Mouse (Mus musculus) midbrain, embryonic 12.5 days (tissue): ENCODE measurements at regions not wholly inside any gene's neighbourhood (a gene's known extent, or its start where the extent isn't known, plus 50 kb on each side); places are given as distances from the start of the nearest gene placed in this dataset.
"Not testable (repeated sequence)": the region's sequence is repeated elsewhere in the genome, so short reads cannot be mapped to it uniquely, and the experiment has no call there.

Experiments used
- ATAC-seq: fragments of 200-750 bp; cut with Nextera tagmentation; 2 replicates; pipeline ENCODE4 v1.8.0; 2017; ENCODE audit warnings: low read depth, moderate TSS enrichment, moderate library complexity; ENCODE audit not compliant: low FRiP score
- H3K27ac ChIP-seq: fragments of 300-500 bp; sonication (generic); replicated peaks from 2 replicates; pipeline ENCODE4 v1.5.1; 2016; ENCODE audit warnings: mild to moderate bottlenecking
- H3K27me3 ChIP-seq: fragments of 300-500 bp; sonication (generic); 2 replicates; pipeline ENCODE4 v1.6.1; 2016; ENCODE audit warnings: mild to moderate bottlenecking
- H3K36me3 ChIP-seq: fragments of 300-500 bp; sonication (generic); 2 replicates; pipeline ENCODE4 v1.6.1; 2016
- H3K4me1 ChIP-seq: fragments of 300-500 bp; sonication (generic); 2 replicates; pipeline ENCODE4 v1.6.1; 2016
- H3K4me2 ChIP-seq: fragments of 300-500 bp; sonication (generic); replicated peaks from 2 replicates; pipeline ENCODE4 v1.6.1; 2016; ENCODE audit warnings: mild to moderate bottlenecking, moderate library complexity
- H3K4me3 ChIP-seq: fragments of 300-500 bp; sonication (generic); 2 replicates; pipeline ENCODE4 v1.5.1; 2016; ENCODE audit warnings: mild to moderate bottlenecking
- H3K9ac ChIP-seq: fragments of 300-500 bp; sonication (generic); replicated peaks from 2 replicates; pipeline ENCODE4 v1.6.1; 2016; ENCODE audit warnings: mild to moderate bottlenecking, moderate library complexity
- H3K9me3 ChIP-seq: fragments of 300-500 bp; sonication (generic); 2 replicates; pipeline ENCODE4 v1.6.1; 2016; ENCODE audit warnings: mild to moderate bottlenecking
- WGBS: fragments of 180-500 bp; shearing (Covaris S2); methylation state at CpG from one replicate; pipeline ENCODE4 v1.1.7; 2016; 5-methylcytosine and 5-hydroxymethylcytosine counted together

- H3K27ac ChIP-seq, result no peak overlapping the region
- ATAC-seq, result no peak
- 88% methylated on average over 2 of the region's 2 CpGs for WGBS
- no peak overlapping the region for H3K9ac ChIP-seq
- no peak overlapping the region for H3K4me2 ChIP-seq
- no peaks in the 10 kb centered on the region for H3K27me3 ChIP-seq
- no peaks in the 10 kb centered on the region for H3K9me3 ChIP-seq
- no peaks in the 10 kb centered on the region for H3K4me1 ChIP-seq
- no peak overlapping the region for H3K4me3 ChIP-seq
- no peaks in the 10 kb centered on the region for H3K36me3 ChIP-seq
Measured at GRCm38 (mm10) chr16:50792960-50793359, 202.0 kb upstream of the Ccdc54 start.

GRCm38 (mm10) chr16:50792506-50792905, 201.6 kb upstream of the Ccdc54 start:
- Histone ChIP-seq H3K4me2 (no peak overlapping the region), H3K36me3 (no peaks in the 10 kb centered on the region), H3K9ac (no peak overlapping the region), H3K4me3 (no peak overlapping the region), H3K9me3 (no peaks in the 10 kb centered on the region), H3K4me1 (no peaks in the 10 kb centered on the region), H3K27me3 (no peaks in the 10 kb centered on the region), H3K27ac (no peak overlapping the region)
- 22% methylated on average over 2 of the region's 2 CpGs for WGBS
- ATAC-seq, result no peak

GRCm38 (mm10) chr16:50788702-50789101, 197.7 kb upstream of the Ccdc54 start:
- H3K9me3 ChIP-seq, result no peaks in the 10 kb centered on the region
- WGBS, result 88% methylated on average over 4 of the region's 4 CpGs
- H3K27me3 ChIP-seq, result no peaks in the 10 kb centered on the region
- H3K4me2 ChIP-seq, result no peak overlapping the region
- H3K27ac ChIP-seq, result no peak overlapping the region
- no peak overlapping the region for H3K4me3 ChIP-seq
- H3K36me3 ChIP-seq, result no peaks in the 10 kb centered on the region
- ATAC-seq, result no peak
- H3K9ac ChIP-seq, result no peak overlapping the region
- peaks cover 10% of the 10 kb centered on the region; the same call in 1 of the 2 replicates for H3K4me1 ChIP-seq

GRCm38 (mm10) chr16:50786199-50786598, 195.2 kb upstream of the Ccdc54 start:
- ATAC-seq, result no peak
- H3K4me3 ChIP-seq, result no peak overlapping the region
- no peaks in the 10 kb centered on the region for H3K9me3 ChIP-seq
- no peak overlapping the region for H3K9ac ChIP-seq
- no peaks in the 10 kb centered on the region for H3K36me3 ChIP-seq
- 78% methylated on average over 3 of the region's 3 CpGs for WGBS
- no peak overlapping the region for H3K4me2 ChIP-seq
- no peak overlapping the region for H3K27ac ChIP-seq
- H3K27me3 ChIP-seq, result no peaks in the 10 kb centered on the region
- H3K4me1 ChIP-seq, result peaks cover 14% of the 10 kb centered on the region

GRCm38 (mm10) chr16:50785384-50785783, 194.4 kb upstream of the Ccdc54 start:
- ATAC-seq, result no peak
- Histone ChIP-seq H3K9ac (no peak overlapping the region), H3K4me2 (no peak overlapping the region), H3K36me3 (no peaks in the 10 kb centered on the region), H3K27me3 (no peaks in the 10 kb centered on the region), H3K27ac (no peak overlapping the region), H3K9me3 (no peaks in the 10 kb centered on the region), H3K4me1 (peaks cover 14% of the 10 kb centered on the region), H3K4me3 (no peak overlapping the region)
- 92% methylated on average over 1 of the region's 1 CpGs for WGBS

GRCm38 (mm10) chr16:50784651-50785228, 193.8 kb upstream of the Ccdc54 start:
- Histone ChIP-seq H3K36me3 (no peaks in the 10 kb centered on the region), H3K27ac (no peak overlapping the region), H3K4me2 (no peak overlapping the region), H3K4me1 (peaks cover 15% of the 10 kb centered on the region), H3K9me3 (no peaks in the 10 kb centered on the region), H3K9ac (no peak overlapping the region), H3K4me3 (no peak overlapping the region), H3K27me3 (no peaks in the 10 kb centered on the region)
- peak; percentile 28; the same call in 1 of the 2 replicates for ATAC-seq
- 84% methylated on average over 3 of the region's 3 CpGs for WGBS

GRCm38 (mm10) chr16:50783784-50784650, 193.1 kb upstream of the Ccdc54 start:
- WGBS, result 56% methylated on average over 20 of the region's 20 CpGs
- Histone ChIP-seq H3K27me3 (no peaks in the 10 kb centered on the region), H3K4me3 (no peak overlapping the region), H3K36me3 (no peaks in the 10 kb centered on the region), H3K27ac (no peak overlapping the region), H3K9ac (no peak overlapping the region), H3K9me3 (no peaks in the 10 kb centered on the region), H3K4me1 (peaks cover 22% of the 10 kb centered on the region), H3K4me2 (no peak overlapping the region)
- peak; percentile 53 for ATAC-seq

- no peaks in the 10 kb centered on the region for H3K9me3 ChIP-seq
- H3K4me2 ChIP-seq, result no peak overlapping the region
- no peak overlapping the region for H3K27ac ChIP-seq
- H3K27me3 ChIP-seq, result no peaks in the 10 kb centered on the region
- no peaks in the 10 kb centered on the region for H3K36me3 ChIP-seq
- 35% methylated on average over 6 of the region's 6 CpGs for WGBS
- H3K4me1 ChIP-seq, result peaks cover 24% of the 10 kb centered on the region
- ATAC-seq, result no peak
- no peak overlapping the region for H3K4me3 ChIP-seq
- H3K9ac ChIP-seq, result no peak overlapping the region
Measured at GRCm38 (mm10) chr16:50783240-50783639, 192.3 kb upstream of the Ccdc54 start.

- peak; percentile 69 for ATAC-seq
- Histone ChIP-seq H3K4me1 (peaks cover 20% of the 10 kb centered on the region), H3K4me2 (no peak overlapping the region), H3K9ac (no peak overlapping the region), H3K27ac (no peak overlapping the region), H3K36me3 (no peaks in the 10 kb centered on the region), H3K27me3 (no peaks in the 10 kb centered on the region), H3K9me3 (no peaks in the 10 kb centered on the region), H3K4me3 (no peak overlapping the region)
- WGBS, result 33% methylated on average over 6 of the region's 6 CpGs
Measured at GRCm38 (mm10) chr16:50779030-50779784, 188.3 kb upstream of the Ccdc54 start.

GRCm38 (mm10) chr16:50774699-50775098, 183.7 kb upstream of the Ccdc54 start:
- not testable (repeated sequence) for H3K4me3 ChIP-seq, H3K27ac ChIP-seq, H3K27me3 ChIP-seq, ATAC-seq, H3K4me2 ChIP-seq, H3K4me1 ChIP-seq, H3K9me3 ChIP-seq, H3K36me3 ChIP-seq, H3K9ac ChIP-seq
- WGBS, result 92% methylated on average over 12 of the region's 12 CpGs

GRCm38 (mm10) chr16:50766055-50766770, 175.3 kb upstream of the Ccdc54 start:
- no peak overlapping the region for H3K4me3 ChIP-seq
- H3K27me3 ChIP-seq, result no peaks in the 10 kb centered on the region
- no peak overlapping the region for H3K4me2 ChIP-seq
- H3K36me3 ChIP-seq, result no peaks in the 10 kb centered on the region
- WGBS, result 89% methylated on average over 11 of the region's 11 CpGs
- H3K9ac ChIP-seq, result no peak overlapping the region
- H3K27ac ChIP-seq, result no peak overlapping the region
- H3K4me1 ChIP-seq, result no peaks in the 10 kb centered on the region
- no peaks in the 10 kb centered on the region for H3K9me3 ChIP-seq
- no peak for ATAC-seq
